Mouse (Mus musculus): Measurements from ENCODE around the gene Rai2.
"Not testable (repeated sequence)": the region's sequence is repeated elsewhere in the genome, so short reads cannot be mapped to it uniquely, and the experiment has no call there.

The Rai2 gene

GRCm38 (mm10) chrX:161716865-161717763, at the start of gene Rai2:
Gene Rai2, plus strand, starts transcription at chrX:161717069.
- peak; percentile 49 for DNase-seq (ENCODE audit: low spot score)

GRCm38 (mm10) chrX:161689336-161689735, 27.5 kb upstream of the Rai2 start:
- no peak for DNase-seq (ENCODE audit: low spot score)

GRCm38 (mm10) chrX:161716503-161716864, 385 bp upstream of the Rai2 start:
- no peak for DNase-seq (ENCODE audit: low spot score)

GRCm38 (mm10) chrX:161717764-161718382, 1.0 kb downstream of the Rai2 start:
- DNase-seq (ENCODE audit: low spot score) = no peak

GRCm38 (mm10) chrX:161718548-161718947, 1.7 kb downstream of the Rai2 start:
- DNase-seq (ENCODE audit: low spot score) = no peak

GRCm38 (mm10) chrX:161721082-161721481, 4.2 kb downstream of the Rai2 start:
- no peak for DNase-seq (ENCODE audit: low spot score)

- DNase-seq (ENCODE audit: low spot score) = peak; percentile 24
These were observed 6.5 kb downstream of the Rai2 start for GRCm38 (mm10) chrX:161723391-161723808.

GRCm38 (mm10) chrX:161726257-161726656, 9.4 kb downstream of the Rai2 start:
- no peak for DNase-seq (ENCODE audit: low spot score)

- no peak for DNase-seq (ENCODE audit: low spot score)
These were observed 11.6 kb downstream of the Rai2 start for GRCm38 (mm10) chrX:161728507-161728906.

GRCm38 (mm10) chrX:161730026-161730425, 13.2 kb downstream of the Rai2 start:
- no peak for DNase-seq (ENCODE audit: low spot score)

- no peak for DNase-seq (ENCODE audit: low spot score)
These were observed 15.0 kb downstream of the Rai2 start for GRCm38 (mm10) chrX:161731859-161732258.

GRCm38 (mm10) chrX:161733581-161734309, 16.9 kb downstream of the Rai2 start:
- no peak for DNase-seq (ENCODE audit: low spot score)

- DNase-seq (ENCODE audit: low spot score) = no peak
These were observed 17.4 kb downstream of the Rai2 start for GRCm38 (mm10) chrX:161734310-161734676.

GRCm38 (mm10) chrX:161739374-161739773, 22.5 kb downstream of the Rai2 start:
- no peak for DNase-seq (ENCODE audit: low spot score)

GRCm38 (mm10) chrX:161743080-161743479, 26.2 kb downstream of the Rai2 start:
- no peak for DNase-seq (ENCODE audit: low spot score)

GRCm38 (mm10) chrX:161745296-161745695, 28.4 kb downstream of the Rai2 start:
- DNase-seq (ENCODE audit: low spot score) = no peak

- no peak for DNase-seq (ENCODE audit: low spot score)
These were observed 30.5 kb downstream of the Rai2 start for GRCm38 (mm10) chrX:161747337-161747736.

GRCm38 (mm10) chrX:161753514-161753913, 36.6 kb downstream of the Rai2 start:
- DNase-seq (ENCODE audit: low spot score) = no peak

- no peak for DNase-seq (ENCODE audit: low spot score)
These were observed 59.6 kb downstream of the Rai2 start for GRCm38 (mm10) chrX:161776321-161776962.

GRCm38 (mm10) chrX:161780321-161781034, 63.6 kb downstream of the Rai2 start:
- no peak for DNase-seq (ENCODE audit: low spot score)

- no peak for DNase-seq (ENCODE audit: low spot score)
These were observed 73.3 kb downstream of the Rai2 start for GRCm38 (mm10) chrX:161790182-161790581.

- not testable (repeated sequence) for DNase-seq (ENCODE audit: low spot score)
These were observed 109.3 kb downstream of the Rai2 start for GRCm38 (mm10) chrX:161826186-161826585.
